Mouse (Mus musculus) intestine, embryonic 16.5 days (tissue): ENCODE data around the gene Dennd5b. TPM values are rescaled to one million over a fixed set of nuclear protein-coding genes. Genes with fewer than 3 reads are reported as not detected.
"Not testable (repeated sequence)": the region's sequence is repeated elsewhere in the genome, so short reads cannot be mapped to it uniquely, and the experiment has no call there.

Experiments used
- ATAC-seq: fragments of 200-750 bp; cut with Nextera tagmentation; 2 replicates; pipeline ENCODE4 v1.8.0; 2017; ENCODE audit warnings: moderate TSS enrichment, moderate library complexity
- H3K27ac ChIP-seq: fragments of 300-500 bp; sonication (generic); 2 replicates; pipeline ENCODE4 v1.5.1; 2014; ENCODE audit warnings: mild to moderate bottlenecking, low read length
- H3K27me3 ChIP-seq: fragments of 300-500 bp; sonication (generic); replicated peaks from 2 replicates; pipeline ENCODE4 v1.6.1; 2014; ENCODE audit warnings: low read length, control low read depth, mixed read lengths; ENCODE audit not compliant: control insufficient read depth, insufficient read depth
- H3K36me3 ChIP-seq: fragments of 300-500 bp; sonication (generic); 2 replicates; pipeline ENCODE4 v1.6.1; 2014; ENCODE audit warnings: low read length, control low read depth; ENCODE audit not compliant: control insufficient read depth, insufficient read depth
- H3K4me1 ChIP-seq: fragments of 300-500 bp; sonication (generic); 2 replicates; pipeline ENCODE4 v1.6.1; 2014; ENCODE audit warnings: low read length, control low read depth, mixed read lengths; ENCODE audit not compliant: control insufficient read depth, insufficient read depth
- H3K4me2 ChIP-seq: fragments of 300-500 bp; sonication (generic); 2 replicates; pipeline ENCODE4 v1.6.1; 2014; ENCODE audit warnings: low read depth, low read length, control low read depth
- H3K4me3 ChIP-seq: fragments of 300-500 bp; sonication (generic); 2 replicates; pipeline ENCODE4 v1.5.1; 2014; ENCODE audit warnings: mild to moderate bottlenecking, low read length
- H3K9ac ChIP-seq: fragments of 300-500 bp; sonication (generic); 2 replicates; pipeline ENCODE4 v1.6.1; 2014; ENCODE audit warnings: low read depth, low read length
- H3K9me3 ChIP-seq: fragments of 300-500 bp; sonication (generic); 2 replicates; pipeline ENCODE4 v1.6.1; 2016; ENCODE audit warnings: low read length, control low read depth; ENCODE audit not compliant: control insufficient read depth
- WGBS: fragments of 180-500 bp; shearing (Covaris S2); extraction: QIAGEN DNeasy Blood & Tissue Kit; methylation state at CpG from one replicate; pipeline ENCODE4 v1.1.7; 2014; 5-methylcytosine and 5-hydroxymethylcytosine counted together
- polyA plus RNA-seq: library from polyadenylated mRNA; unstranded; fragments of >200 nt; fragmentation: Nextera tagmentation; extraction: Ambion mirVana; gene quantifications from 2 replicates; pipeline ENCODE4 v1.2.1, GENCODE M21; 2015

The Dennd5b gene
- polyA plus RNA-seq, 1 experiment from 2014 or later: 7.4 TPM

GRCm38 (mm10) chr6:148946409-148946742, 155.1 kb downstream of the Dennd5b start, which contains the start of gene Sinhcaf:
Sinhcaf (minus strand) TSS chr6:148946467.
- Histone ChIP-seq H3K9ac (peak within 1 kb of the TSS; percentile 97), H3K9me3 (no peaks in the 10 kb centered on the region), H3K4me1 (peaks cover 13% of the 10 kb centered on the region), H3K4me3 (peak within 1 kb of the TSS; percentile 95), H3K36me3 (no peaks in the 10 kb centered on the region), H3K4me2 (peak within 1 kb of the TSS; percentile 72), H3K27ac (peak within 1 kb of the TSS; percentile 96), H3K27me3 (no peaks in the 10 kb centered on the region)
- ATAC-seq: peak; percentile 86
- under 1% methylated on average over 47 of the region's 47 CpGs for WGBS

- peak overlapping the region; percentile 96 for H3K27ac ChIP-seq
- under 1% methylated on average over 73 of the region's 75 CpGs for WGBS
- peak overlapping the region; percentile 95 for H3K4me3 ChIP-seq
- peak overlapping the region; percentile 72 for H3K4me2 ChIP-seq
- ATAC-seq: peak; percentile 9
- H3K4me1 ChIP-seq: peaks cover 13% of the 10 kb centered on the region
- H3K9ac ChIP-seq: peak overlapping the region; percentile 97
- no peaks in the 10 kb centered on the region for H3K27me3 ChIP-seq
- H3K36me3 ChIP-seq: no peaks in the 10 kb centered on the region
- no peaks in the 10 kb centered on the region for H3K9me3 ChIP-seq
These were observed 155.7 kb downstream of the Dennd5b start for GRCm38 (mm10) chr6:148945509-148946408.

GRCm38 (mm10) chr6:148944767-148945508, 156.5 kb downstream of the Dennd5b start:
- Histone ChIP-seq H3K4me3 (peak overlapping the region; percentile 95), H3K9me3 (no peaks in the 10 kb centered on the region), H3K4me2 (peak overlapping the region; percentile 72), H3K4me1 (peaks cover 13% of the 10 kb centered on the region), H3K27me3 (no peaks in the 10 kb centered on the region), H3K9ac (peak overlapping the region; percentile 97), H3K27ac (peak overlapping the region; percentile 96), H3K36me3 (no peaks in the 10 kb centered on the region)
- peak; percentile 72 for ATAC-seq
- WGBS: under 1% methylated on average over 89 of the region's 92 CpGs

GRCm38 (mm10) chr6:148944344-148944766, 157.1 kb downstream of the Dennd5b start:
- Histone ChIP-seq H3K4me3 (peak overlapping the region; percentile 95), H3K9ac (peak overlapping the region; percentile 97), H3K9me3 (no peaks in the 10 kb centered on the region), H3K4me1 (peaks cover 13% of the 10 kb centered on the region), H3K27me3 (no peaks in the 10 kb centered on the region), H3K36me3 (no peaks in the 10 kb centered on the region), H3K27ac (peak overlapping the region; percentile 96), H3K4me2 (peak overlapping the region; percentile 72)
- WGBS: under 1% methylated on average over 30 of the region's 30 CpGs
- ATAC-seq: peak; percentile 35

GRCm38 (mm10) chr6:148943695-148944094, 157.8 kb downstream of the Dennd5b start:
- Histone ChIP-seq H3K9ac (peak overlapping the region; percentile 97), H3K27me3 (no peaks in the 10 kb centered on the region), H3K4me3 (peak overlapping the region; percentile 95), H3K27ac (peak overlapping the region; percentile 96), H3K9me3 (no peaks in the 10 kb centered on the region), H3K36me3 (no peaks in the 10 kb centered on the region), H3K4me1 (peaks cover 18% of the 10 kb centered on the region), H3K4me2 (peak overlapping the region; percentile 72)
- no peak for ATAC-seq
- 19% methylated on average over 3 of the region's 3 CpGs for WGBS

GRCm38 (mm10) chr6:148942406-148942805, 159.1 kb downstream of the Dennd5b start:
- no peaks in the 10 kb centered on the region for H3K9me3 ChIP-seq
- no peak overlapping the region for H3K4me3 ChIP-seq
- WGBS: 68% methylated on average over 4 of the region's 4 CpGs
- H3K27me3 ChIP-seq: no peaks in the 10 kb centered on the region
- H3K36me3 ChIP-seq: no peaks in the 10 kb centered on the region
- ATAC-seq: no peak
- peaks cover 18% of the 10 kb centered on the region for H3K4me1 ChIP-seq
- no peak overlapping the region for H3K9ac ChIP-seq
- H3K27ac ChIP-seq: no peak overlapping the region
- no peak overlapping the region for H3K4me2 ChIP-seq

- WGBS: 57% methylated on average over 5 of the region's 5 CpGs
- ATAC-seq: no peak
- Histone ChIP-seq H3K36me3 (no peaks in the 10 kb centered on the region), H3K9ac (no peak overlapping the region), H3K4me1 (peaks cover 15% of the 10 kb centered on the region), H3K27me3 (no peaks in the 10 kb centered on the region), H3K27ac (peak overlapping the region; percentile 61; the same call in 1 of the 2 replicates), H3K4me2 (0 out of 2 replicates have a peak overlapping the region, but pooled peaks have one; percentile 1), H3K4me3 (no peak overlapping the region), H3K9me3 (no peaks in the 10 kb centered on the region)
These were observed 159.6 kb downstream of the Dennd5b start for GRCm38 (mm10) chr6:148941880-148942279.

GRCm38 (mm10) chr6:148940383-148940782, 161.1 kb downstream of the Dennd5b start:
- not testable (repeated sequence) for H3K9me3 ChIP-seq, ATAC-seq, H3K27me3 ChIP-seq, H3K4me3 ChIP-seq, H3K9ac ChIP-seq, H3K27ac ChIP-seq, H3K36me3 ChIP-seq, H3K4me2 ChIP-seq
- H3K4me1 ChIP-seq: peaks cover 25% of the 10 kb centered on the region
- 86% methylated on average over 2 of the region's 3 CpGs for WGBS
